In genomic region chr7:67955276-67955675, GRCm38 (mm10) we compare ENCODE assay signal across 9 mouse cellular contexts. TPM values are rescaled to one million over a fixed set of nuclear protein-coding genes. Genes with fewer than 3 reads are reported as not detected.
A peak's percentile ranks its signal among the peaks of the same experiment; 100 is the strongest.
DNase-seq lines count a peak whose midpoint lies in the region; ATAC-seq and TF ChIP-seq lines count a peak whose summit lies in the region.
"Had no signal": no experiment of that assay in that cellular context is flagged by ENCODE, and none has a peak within 500 bp of the region (broad histone marks: within the 10 kb centered on the region; RNA-seq: fewer than 3 reads in every experiment).

No protein-coding gene starts in this region.

- H3K4me2 ChIP-seq in kidney, embryonic 16.5 days (replicated peaks; ENCODE audit: low read depth, low read length), result peak overlapping the region; percentile 97
- H3K4me2 ChIP-seq in embryonic facial prominence, embryonic 15.5 days (replicated peaks), result peak overlapping the region; percentile 90
- H3K4me2 ChIP-seq in intestine, embryonic 16.5 days (ENCODE audit: low read depth, low read length), result peak overlapping the region; percentile 92
- peak overlapping the region; percentile 91 for H3K4me2 ChIP-seq in myocyte (ENCODE audit: low read depth)

- TF ChIP-seq POLR2A in myocyte (IDR thresholded peaks at IDR 0.05; ENCODE audit: insufficient read length, low read depth), result no peak

- H3K36me3 ChIP-seq in kidney, embryonic 16.5 days (ENCODE audit: insufficient read depth, low read length), result no peaks in the 10 kb centered on the region
- H3K36me3 ChIP-seq in embryonic facial prominence, embryonic 15.5 days, result no peaks in the 10 kb centered on the region
- no peaks in the 10 kb centered on the region for H3K36me3 ChIP-seq in intestine, embryonic 16.5 days (ENCODE audit: control insufficient read depth, insufficient read depth, low read length)
- H3K36me3 ChIP-seq in myocyte (ENCODE audit: control insufficient read depth, insufficient read depth), result no peaks in the 10 kb centered on the region
- H3K36me3 ChIP-seq: G1E had no signal

- H3K9me3 ChIP-seq in kidney, embryonic 16.5 days (ENCODE audit: low read length), result no peaks in the 10 kb centered on the region
- H3K9me3 ChIP-seq in embryonic facial prominence, embryonic 15.5 days (replicated peaks), result no peaks in the 10 kb centered on the region
- H3K9me3 ChIP-seq in intestine, embryonic 16.5 days (ENCODE audit: control insufficient read depth, low read length), result no peaks in the 10 kb centered on the region

- ATAC-seq in kidney, embryonic 16.5 days (ENCODE audit: low FRiP score, low TSS enrichment), result no peak
- no peak for ATAC-seq in embryonic facial prominence, embryonic 15.5 days (ENCODE audit: insufficient number of reproducible peaks, low FRiP score, low TSS enrichment, low read depth)
- ATAC-seq in intestine, embryonic 16.5 days, result no peak

- 16% methylated on average over 5 of the region's 5 CpGs for WGBS in kidney, embryonic 16.5 days
- WGBS in embryonic facial prominence, embryonic 15.5 days, result 18% methylated on average over 5 of the region's 5 CpGs
- WGBS in intestine, embryonic 16.5 days, result 26% methylated on average over 5 of the region's 5 CpGs

- H3K4me1 ChIP-seq in kidney, embryonic 16.5 days (ENCODE audit: insufficient read depth, low read length), result peaks cover 50% of the 10 kb centered on the region
- peaks cover 46% of the 10 kb centered on the region for H3K4me1 ChIP-seq in embryonic facial prominence, embryonic 15.5 days
- peaks cover 33% of the 10 kb centered on the region for H3K4me1 ChIP-seq in intestine, embryonic 16.5 days (ENCODE audit: control insufficient read depth, insufficient read depth, low read length)

- no peak overlapping the region for H3ac ChIP-seq in myocyte (ENCODE audit: control insufficient read depth, insufficient read length)

- no peak for DNase-seq in kidney, adult 8-10 months
- DNase-seq in right cerebral cortex, postnatal 14 days, result no peak
- DNase-seq in spleen, adult 12 weeks (ENCODE audit: low spot score), result no peak
- DNase-seq in cerebellum, postnatal 14 days, result no peak

- peak overlapping the region; percentile 79 for H3K4me3 ChIP-seq in kidney, embryonic 16.5 days (ENCODE audit: low read length)
- peak overlapping the region; percentile 86 for H3K4me3 ChIP-seq in embryonic facial prominence, embryonic 15.5 days (replicated peaks)
- peak overlapping the region; percentile 86 for H3K4me3 ChIP-seq in intestine, embryonic 16.5 days (ENCODE audit: low read length)
- H3K4me3 ChIP-seq in myocyte, result peak overlapping the region; percentile 94

- H3K27me3 ChIP-seq in kidney, embryonic 16.5 days (ENCODE audit: insufficient read depth, low read length), result no peaks in the 10 kb centered on the region
- no peaks in the 10 kb centered on the region for H3K27me3 ChIP-seq in embryonic facial prominence, embryonic 15.5 days
- H3K27me3 ChIP-seq in intestine, embryonic 16.5 days (replicated peaks; ENCODE audit: control insufficient read depth, insufficient read depth, low read length), result no peaks in the 10 kb centered on the region
- no peaks in the 10 kb centered on the region for H3K27me3 ChIP-seq in myocyte (ENCODE audit: control insufficient read depth, insufficient read depth, insufficient read length)

- H3K9ac ChIP-seq in kidney, embryonic 16.5 days (replicated peaks; ENCODE audit: low read length), result peak overlapping the region; percentile 99
- no peak overlapping the region for H3K9ac ChIP-seq in embryonic facial prominence, embryonic 15.5 days
- 0 out of 2 replicates have a peak overlapping the region, but pooled peaks have one; percentile 97 for H3K9ac ChIP-seq in intestine, embryonic 16.5 days (ENCODE audit: low read depth, low read length)

- peak overlapping the region; percentile 56 for H3K27ac ChIP-seq in kidney, embryonic 16.5 days (ENCODE audit: low read length)
- peak overlapping the region; percentile 58; the same call in 1 of the 2 replicates for H3K27ac ChIP-seq in embryonic facial prominence, embryonic 15.5 days (replicated peaks)
- H3K27ac ChIP-seq in intestine, embryonic 16.5 days (ENCODE audit: low read length), result 0 out of 2 replicates have a peak overlapping the region, but pooled peaks have one; percentile 17

- H3K79me2 ChIP-seq in myocyte (ENCODE audit: control insufficient read depth, insufficient read depth), result peaks cover 70% of the 10 kb centered on the region

TF ChIP-seq in myocyte, 11 proteins besides CTCF, POLR2A, EP300 and RAD21:
- TF ChIP-seq MYOD1 (IDR thresholded peaks at IDR 0.05; ENCODE audit: control insufficient read depth in 1 of 3, insufficient read length in 2 of 3, low read depth in 2 of 3) (no peak), REST (IDR thresholded peaks at IDR 0.05; ENCODE audit: insufficient read depth, insufficient read length) (no peak), TCF12 (IDR thresholded peaks at IDR 0.05; ENCODE audit: insufficient read depth, poor library complexity, severe bottlenecking) (no peak), MAX (IDR thresholded peaks at IDR 0.05; ENCODE audit: low read depth) (no peak), CEBPB (IDR thresholded peaks at IDR 0.05; ENCODE audit: insufficient read depth, poor library complexity, severe bottlenecking) (no peak), MYOG (IDR thresholded peaks at IDR 0.05; ENCODE audit: control insufficient read depth in 1 of 3, insufficient read depth in 1 of 3, insufficient read length in 2 of 3, low read depth in 2 of 3) (no peak), USF1 (IDR thresholded peaks at IDR 0.05; ENCODE audit: low read depth) (no peak), POLR2AphosphoS2 (IDR thresholded peaks at IDR 0.05; ENCODE audit: insufficient read length, low read depth) (no peak), E2F4 (IDR thresholded peaks at IDR 0.05; ENCODE audit: insufficient read depth) (no peak), TCF3 (IDR thresholded peaks at IDR 0.05; ENCODE audit: insufficient read length, low read depth) (no peak), SRF (IDR thresholded peaks at IDR 0.05; ENCODE audit: control insufficient read depth, insufficient read length, low read depth) (no peak)

RNA-seq across cellular contexts. Expression of gene Igf1r, which starts 2.6 kb away (rescaled TPM):
- polyA plus RNA-seq in kidney, embryonic 16.5 days (2015; fragmentation: Nextera tagmentation; extraction: Ambion mirVana), result 22.3 and 32.0 TPM in 2 replicates
- 26.2 and 28.8 TPM in 2 replicates for polyA plus RNA-seq in embryonic facial prominence, embryonic 15.5 days (2015; fragmentation: Nextera tagmentation; extraction: Ambion mirVana)
- 9.5 and 10.7 TPM in 2 replicates for polyA plus RNA-seq in intestine, embryonic 16.5 days (2015; fragmentation: Nextera tagmentation; extraction: Ambion mirVana)
- polyA plus RNA-seq in myocyte (2012; fragmentation: generic; extraction: Trizol), result 7.9 TPM
